Mouse (Mus musculus): ENCODE results near the gene Smim5.

DNA sequence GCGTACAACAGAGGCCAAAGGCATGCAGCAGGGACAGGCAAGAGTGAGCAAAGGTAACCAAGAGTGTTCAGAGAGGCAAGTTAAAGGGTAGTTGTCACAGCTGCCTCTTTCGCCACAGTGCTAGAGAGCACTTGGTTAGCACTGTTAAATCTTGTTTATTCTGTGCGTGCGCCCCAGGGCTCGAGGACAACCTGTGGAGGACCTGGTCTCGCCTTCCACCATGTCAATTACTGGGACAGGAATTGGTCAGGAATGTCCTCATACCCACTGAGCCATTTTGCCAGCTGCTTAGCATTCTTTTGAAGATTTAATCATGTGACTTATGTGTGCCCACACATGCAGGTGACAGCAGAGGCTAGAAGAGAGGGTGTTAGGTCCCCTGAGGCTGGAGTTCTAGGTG, 10.6 kb upstream of the Smim5 start:
- TF ChIP-seq CTCF (IDR thresholded peaks at IDR 0.05; ENCODE audit: low read depth, low read length), result no peak
- no peak for TF ChIP-seq POLR2A (IDR thresholded peaks at IDR 0.05; ENCODE audit: insufficient read depth, low read length)
- TF ChIP-seq EP300 (IDR thresholded peaks at IDR 0.05; ENCODE audit: insufficient read depth, low read depth, low read length), result no peak
